Mouse (Mus musculus): ENCODE results near the gene Sez6l2. TPM values are rescaled to one million over a fixed set of nuclear protein-coding genes. Genes with fewer than 3 reads are reported as not detected.
"Not testable (repeated sequence)": the region's sequence is repeated elsewhere in the genome, so short reads cannot be mapped to it uniquely, and the experiment has no call there.

The Sez6l2 gene
- polyA plus RNA-seq (2015; fragmentation: Nextera tagmentation; extraction: Ambion mirVana), result 44.6 and 50.2 TPM in 2 replicates

- Histone ChIP-seq H3K4me1 (ENCODE audit: control insufficient read depth, insufficient read depth, low read length) (peaks cover 43% of the 10 kb centered on the region), H3K4me3 (ENCODE audit: low read depth, low read length) (peak within 1 kb of the TSS; percentile 56), H3K36me3 (ENCODE audit: control insufficient read depth, insufficient read depth, low read length) (peaks cover 8% of the 10 kb centered on the region), H3K9me3 (replicated peaks; ENCODE audit: control insufficient read depth, low read length, poor library complexity, severe bottlenecking) (no peaks in the 10 kb centered on the region), H3K27ac (ENCODE audit: low read length) (peak within 1 kb of the TSS; percentile 93), H3K4me2 (ENCODE audit: low read length) (peak within 1 kb of the TSS; percentile 78), H3K27me3 (ENCODE audit: control insufficient read depth, insufficient read depth, low read depth, low read length) (no peaks in the 10 kb centered on the region), H3K9ac (ENCODE audit: low read depth, low read length) (peak within 1 kb of the TSS; percentile 71)
- ATAC-seq, result peak; percentile 93
- WGBS, result under 1% methylated on average over 42 of the region's 42 CpGs
Observed at GRCm38 (mm10) chr7:126949793-126950646, at the start of gene Sez6l2. Sez6l2 (plus strand) TSS chr7:126950563.

- no peaks in the 10 kb centered on the region for H3K4me1 ChIP-seq (ENCODE audit: control insufficient read depth, insufficient read depth, low read length)
- no peak for ATAC-seq
- no peak overlapping the region for H3K4me2 ChIP-seq (ENCODE audit: low read length)
- H3K27me3 ChIP-seq (ENCODE audit: control insufficient read depth, insufficient read depth, low read depth, low read length), result no peaks in the 10 kb centered on the region
- H3K9me3 ChIP-seq (replicated peaks; ENCODE audit: control insufficient read depth, low read length, poor library complexity, severe bottlenecking), result no peaks in the 10 kb centered on the region
- WGBS, result 82% methylated on average over 3 of the region's 3 CpGs
- H3K27ac ChIP-seq (ENCODE audit: low read length), result no peak overlapping the region
- no peaks in the 10 kb centered on the region for H3K36me3 ChIP-seq (ENCODE audit: control insufficient read depth, insufficient read depth, low read length)
- no peak overlapping the region for H3K9ac ChIP-seq (ENCODE audit: low read depth, low read length)
- no peak overlapping the region for H3K4me3 ChIP-seq (ENCODE audit: low read depth, low read length)
Observed at GRCm38 (mm10) chr7:126905590-126905989, 44.8 kb upstream of the Sez6l2 start.

GRCm38 (mm10) chr7:126914844-126915243 is 35.5 kb upstream of the Sez6l2 start:
- Histone ChIP-seq H3K4me2 (ENCODE audit: low read length) (no peak overlapping the region), H3K9ac (ENCODE audit: low read depth, low read length) (no peak overlapping the region), H3K36me3 (ENCODE audit: control insufficient read depth, insufficient read depth, low read length) (no peaks in the 10 kb centered on the region), H3K4me1 (ENCODE audit: control insufficient read depth, insufficient read depth, low read length) (no peaks in the 10 kb centered on the region), H3K4me3 (ENCODE audit: low read depth, low read length) (no peak overlapping the region), H3K27ac (ENCODE audit: low read length) (no peak overlapping the region), H3K9me3 (replicated peaks; ENCODE audit: control insufficient read depth, low read length, poor library complexity, severe bottlenecking) (no peaks in the 10 kb centered on the region), H3K27me3 (ENCODE audit: control insufficient read depth, insufficient read depth, low read depth, low read length) (no peaks in the 10 kb centered on the region)
- ATAC-seq, result no peak
- 91% methylated on average over 3 of the region's 3 CpGs for WGBS

- H3K4me1 ChIP-seq (ENCODE audit: control insufficient read depth, insufficient read depth, low read length); H3K27me3 ChIP-seq (ENCODE audit: control insufficient read depth, insufficient read depth, low read depth, low read length); H3K9me3 ChIP-seq (replicated peaks; ENCODE audit: control insufficient read depth, low read length, poor library complexity, severe bottlenecking); H3K36me3 ChIP-seq (ENCODE audit: control insufficient read depth, insufficient read depth, low read length); H3K27ac ChIP-seq (ENCODE audit: low read length); ATAC-seq; H3K4me2 ChIP-seq (ENCODE audit: low read length); H3K9ac ChIP-seq (ENCODE audit: low read depth, low read length); H3K4me3 ChIP-seq (ENCODE audit: low read depth, low read length): not testable (repeated sequence)
- WGBS, result 52% methylated on average over 4 of the region's 4 CpGs
Observed at GRCm38 (mm10) chr7:126918356-126918755, 32.0 kb upstream of the Sez6l2 start.

GRCm38 (mm10) chr7:126919973-126920372 is 30.4 kb upstream of the Sez6l2 start:
- H3K9ac ChIP-seq (ENCODE audit: low read depth, low read length), result no peak overlapping the region
- no peak overlapping the region for H3K4me3 ChIP-seq (ENCODE audit: low read depth, low read length)
- 89% methylated on average over 4 of the region's 4 CpGs for WGBS
- H3K36me3 ChIP-seq (ENCODE audit: control insufficient read depth, insufficient read depth, low read length), result no peaks in the 10 kb centered on the region
- no peaks in the 10 kb centered on the region for H3K4me1 ChIP-seq (ENCODE audit: control insufficient read depth, insufficient read depth, low read length)
- no peak for ATAC-seq
- no peak overlapping the region for H3K27ac ChIP-seq (ENCODE audit: low read length)
- H3K27me3 ChIP-seq (ENCODE audit: control insufficient read depth, insufficient read depth, low read depth, low read length), result no peaks in the 10 kb centered on the region
- no peaks in the 10 kb centered on the region for H3K9me3 ChIP-seq (replicated peaks; ENCODE audit: control insufficient read depth, low read length, poor library complexity, severe bottlenecking)
- H3K4me2 ChIP-seq (ENCODE audit: low read length), result no peak overlapping the region

- WGBS, result 77% methylated on average over 2 of the region's 2 CpGs
- Histone ChIP-seq H3K9me3 (replicated peaks; ENCODE audit: control insufficient read depth, low read length, poor library complexity, severe bottlenecking) (no peaks in the 10 kb centered on the region), H3K4me2 (ENCODE audit: low read length) (no peak overlapping the region), H3K4me1 (ENCODE audit: control insufficient read depth, insufficient read depth, low read length) (no peaks in the 10 kb centered on the region), H3K36me3 (ENCODE audit: control insufficient read depth, insufficient read depth, low read length) (no peaks in the 10 kb centered on the region), H3K27ac (ENCODE audit: low read length) (no peak overlapping the region), H3K27me3 (ENCODE audit: control insufficient read depth, insufficient read depth, low read depth, low read length) (no peaks in the 10 kb centered on the region), H3K9ac (ENCODE audit: low read depth, low read length) (no peak overlapping the region), H3K4me3 (ENCODE audit: low read depth, low read length) (no peak overlapping the region)
- ATAC-seq, result no peak
Observed at GRCm38 (mm10) chr7:126921563-126921962, 28.8 kb upstream of the Sez6l2 start.

GRCm38 (mm10) chr7:126922624-126923060 is 27.7 kb upstream of the Sez6l2 start, which contains the start of gene Tmem219:
Tmem219 (minus strand) TSS chr7:126922917.
- WGBS, result 9% methylated on average over 5 of the region's 5 CpGs
- H3K4me1 ChIP-seq (ENCODE audit: control insufficient read depth, insufficient read depth, low read length), result no peaks in the 10 kb centered on the region
- no peak for ATAC-seq
- no peaks in the 10 kb centered on the region for H3K36me3 ChIP-seq (ENCODE audit: control insufficient read depth, insufficient read depth, low read length)
- no peaks in the 10 kb centered on the region for H3K27me3 ChIP-seq (ENCODE audit: control insufficient read depth, insufficient read depth, low read depth, low read length)
- peak within 1 kb of the TSS; percentile 10; the same call in 1 of the 2 replicates for H3K4me2 ChIP-seq (ENCODE audit: low read length)
- H3K27ac ChIP-seq (ENCODE audit: low read length), result 0 out of 2 replicates have a peak within 1 kb of the TSS, but pooled peaks have one; percentile 24
- H3K9me3 ChIP-seq (replicated peaks; ENCODE audit: control insufficient read depth, low read length, poor library complexity, severe bottlenecking), result no peaks in the 10 kb centered on the region
- H3K4me3 ChIP-seq (ENCODE audit: low read depth, low read length), result no peak within 1 kb of the TSS
- peak within 1 kb of the TSS; percentile 5; the same call in 1 of the 2 replicates for H3K9ac ChIP-seq (ENCODE audit: low read depth, low read length)

GRCm38 (mm10) chr7:126923999-126924398 is 26.4 kb upstream of the Sez6l2 start:
- H3K4me3 ChIP-seq (ENCODE audit: low read depth, low read length), result no peak overlapping the region
- no peaks in the 10 kb centered on the region for H3K27me3 ChIP-seq (ENCODE audit: control insufficient read depth, insufficient read depth, low read depth, low read length)
- H3K9me3 ChIP-seq (replicated peaks; ENCODE audit: control insufficient read depth, low read length, poor library complexity, severe bottlenecking), result no peaks in the 10 kb centered on the region
- ATAC-seq, result no peak
- no peak overlapping the region for H3K4me2 ChIP-seq (ENCODE audit: low read length)
- H3K4me1 ChIP-seq (ENCODE audit: control insufficient read depth, insufficient read depth, low read length), result no peaks in the 10 kb centered on the region
- no peaks in the 10 kb centered on the region for H3K36me3 ChIP-seq (ENCODE audit: control insufficient read depth, insufficient read depth, low read length)
- H3K27ac ChIP-seq (ENCODE audit: low read length), result no peak overlapping the region
- 46% methylated on average over 5 of the region's 5 CpGs for WGBS
- H3K9ac ChIP-seq (ENCODE audit: low read depth, low read length), result no peak overlapping the region

GRCm38 (mm10) chr7:126926299-126926698 is 24.1 kb upstream of the Sez6l2 start:
- Histone ChIP-seq H3K27ac (ENCODE audit: low read length) (no peak overlapping the region), H3K4me3 (ENCODE audit: low read depth, low read length) (no peak overlapping the region), H3K9me3 (replicated peaks; ENCODE audit: control insufficient read depth, low read length, poor library complexity, severe bottlenecking) (no peaks in the 10 kb centered on the region), H3K4me1 (ENCODE audit: control insufficient read depth, insufficient read depth, low read length) (peaks cover 11% of the 10 kb centered on the region), H3K9ac (ENCODE audit: low read depth, low read length) (no peak overlapping the region), H3K27me3 (ENCODE audit: control insufficient read depth, insufficient read depth, low read depth, low read length) (no peaks in the 10 kb centered on the region), H3K4me2 (ENCODE audit: low read length) (no peak overlapping the region), H3K36me3 (ENCODE audit: control insufficient read depth, insufficient read depth, low read length) (no peaks in the 10 kb centered on the region)
- no peak for ATAC-seq
- WGBS, result 70% methylated on average over 3 of the region's 3 CpGs

Measured in midbrain, embryonic 16.5 days (tissue).